Comparison of ENCODE assay signal across 8 mouse cellular contexts in the genomic region with DNA sequence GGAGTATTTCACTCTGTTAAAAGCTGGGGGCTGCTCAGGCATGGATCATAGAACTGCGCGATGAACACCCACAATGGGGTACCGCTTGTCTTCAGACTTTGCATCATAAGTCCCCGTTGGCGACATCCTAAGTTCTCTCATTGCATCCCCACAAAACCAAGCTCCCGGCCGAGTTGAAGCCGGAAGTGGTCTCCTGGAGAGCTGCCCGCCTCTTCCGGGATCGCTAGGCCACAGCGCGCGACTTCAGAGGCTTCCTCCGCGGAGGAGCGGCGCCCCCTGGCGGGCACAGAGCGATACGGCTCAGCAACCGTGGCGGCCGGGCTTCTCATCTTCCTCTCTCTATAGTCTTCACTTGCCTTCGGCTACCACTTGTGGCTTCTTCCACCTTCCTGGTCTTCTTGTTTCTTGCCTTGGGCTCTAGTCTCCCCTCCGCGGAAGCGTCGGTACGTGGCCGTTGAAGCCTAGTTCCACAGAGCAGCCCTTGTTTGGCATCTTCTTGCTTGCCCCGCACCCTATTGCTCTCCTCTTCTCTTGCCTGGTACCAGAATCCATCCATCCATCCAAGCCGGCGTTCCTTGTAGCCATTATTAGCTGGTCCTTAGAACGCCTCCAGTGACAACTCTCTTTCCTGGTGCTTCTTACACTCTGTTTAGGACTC. TPM values are rescaled to one million over a fixed set of nuclear protein-coding genes. Genes with fewer than 3 reads are reported as not detected.
DNase-seq lines count a peak whose midpoint lies in the region; ATAC-seq and TF ChIP-seq lines count a peak whose summit lies in the region.

No protein-coding gene starts in this region.

- peak; percentile 90 to 92 for DNase-seq in CD8-positive naive resting alpha-beta T cell, adult 2 months (ENCODE audit: low read depth in 2 of 2, low spot score in 2 of 2)
- peak; percentile 85 for DNase-seq in c-Kit-positive CD71-negative TER-119-negative erythroid progenitor cells, embryonic 14.5 days (ENCODE audit: low read depth)
- peak; percentile 97 for DNase-seq in forebrain, embryonic 11.5 days (ENCODE audit: low spot score)
- peak; percentile 90 to 96 for DNase-seq in kidney, postnatal 36 days
- peak; percentile 92 for DNase-seq in stomach, postnatal 0 days (ENCODE audit: low spot score)

- peak overlapping the region; percentile 43; the same call in 1 of the 2 replicates for H3K27ac ChIP-seq in forebrain, embryonic 11.5 days (ENCODE audit: low read depth, low read length)
- 0 out of 2 replicates have a peak overlapping the region, but pooled peaks have one; percentile 1 for H3K27ac ChIP-seq in heart, embryonic 16.5 days (ENCODE audit: low read length)
- no peak overlapping the region for H3K27ac ChIP-seq in liver, embryonic 16.5 days (ENCODE audit: low read length)
- no peak overlapping the region for H3K27ac ChIP-seq in neural tube, embryonic 12.5 days
- peak overlapping the region; percentile 49; the same call in 1 of the 2 replicates for H3K27ac ChIP-seq in stomach, postnatal 0 days (replicated peaks)

- H3K36me3 ChIP-seq in forebrain, embryonic 11.5 days (ENCODE audit: control insufficient read depth, insufficient read depth, low read length) = no peaks in the 10 kb centered on the region
- no peaks in the 10 kb centered on the region for H3K36me3 ChIP-seq in heart, embryonic 16.5 days (ENCODE audit: control insufficient read depth, insufficient read depth)
- no peaks in the 10 kb centered on the region for H3K36me3 ChIP-seq in liver, embryonic 16.5 days (ENCODE audit: control insufficient read depth, insufficient read depth)
- no peaks in the 10 kb centered on the region for H3K36me3 ChIP-seq in neural tube, embryonic 12.5 days
- H3K36me3 ChIP-seq in stomach, postnatal 0 days (ENCODE audit: control insufficient read depth, insufficient read depth, low read length) = no peaks in the 10 kb centered on the region

- 6% methylated on average over 35 of the region's 35 CpGs for WGBS in forebrain, embryonic 11.5 days
- WGBS in heart, embryonic 16.5 days = 3% methylated on average over 35 of the region's 35 CpGs
- 3% methylated on average over 35 of the region's 35 CpGs for WGBS in liver, embryonic 16.5 days (ENCODE audit: insufficient replicate concordance)
- WGBS in neural tube, embryonic 12.5 days = 6% methylated on average over 35 of the region's 35 CpGs
- 4% methylated on average over 35 of the region's 35 CpGs for WGBS in stomach, postnatal 0 days

- TF ChIP-seq CTCF in stomach, postnatal 0 days (IDR thresholded peaks at IDR 0.05; ENCODE audit: low read depth) = peak; percentile 99

- peak; percentile 79 for ATAC-seq in forebrain, embryonic 11.5 days (replicated peaks; ENCODE audit: low FRiP score)
- peak; percentile 77 for ATAC-seq in heart, embryonic 16.5 days (replicated peaks; ENCODE audit: extremely low read depth, insufficient read depth, low FRiP score)
- peak; percentile 85 for ATAC-seq in liver, embryonic 16.5 days (ENCODE audit: low read depth)
- peak; percentile 78 for ATAC-seq in neural tube, embryonic 12.5 days (ENCODE audit: low FRiP score, low read depth)
- ATAC-seq in stomach, postnatal 0 days (ENCODE audit: low FRiP score, low TSS enrichment) = peak; percentile 83

- H3K27me3 ChIP-seq in forebrain, embryonic 11.5 days (ENCODE audit: control insufficient read depth, insufficient read depth, low read length) = no peaks in the 10 kb centered on the region
- H3K27me3 ChIP-seq in heart, embryonic 16.5 days (ENCODE audit: control insufficient read depth, insufficient read depth, low read length) = no peaks in the 10 kb centered on the region
- peaks cover 4% of the 10 kb centered on the region; the same call in 1 of the 2 replicates for H3K27me3 ChIP-seq in liver, embryonic 16.5 days (ENCODE audit: control insufficient read depth, insufficient read depth, low read depth, low read length)
- no peaks in the 10 kb centered on the region for H3K27me3 ChIP-seq in neural tube, embryonic 12.5 days (replicated peaks)
- H3K27me3 ChIP-seq in stomach, postnatal 0 days (ENCODE audit: control insufficient read depth, insufficient read depth, low read length) = no peaks in the 10 kb centered on the region

- H3K9me3 ChIP-seq in forebrain, embryonic 11.5 days (ENCODE audit: control insufficient read depth, low read length) = no peaks in the 10 kb centered on the region
- H3K9me3 ChIP-seq in heart, embryonic 16.5 days (replicated peaks; ENCODE audit: control insufficient read depth, low read length) = no peaks in the 10 kb centered on the region
- H3K9me3 ChIP-seq in liver, embryonic 16.5 days (replicated peaks; ENCODE audit: control insufficient read depth, low read length) = no peaks in the 10 kb centered on the region
- H3K9me3 ChIP-seq in neural tube, embryonic 12.5 days = no peaks in the 10 kb centered on the region
- H3K9me3 ChIP-seq in stomach, postnatal 0 days (ENCODE audit: control insufficient read depth, low read length) = no peaks in the 10 kb centered on the region

- peak overlapping the region; percentile 29 for H3K4me3 ChIP-seq in forebrain, embryonic 11.5 days (ENCODE audit: low read depth, low read length)
- H3K4me3 ChIP-seq in heart, embryonic 16.5 days (ENCODE audit: low read length) = peak overlapping the region; percentile 50
- peak overlapping the region; percentile 63 for H3K4me3 ChIP-seq in liver, embryonic 16.5 days (ENCODE audit: low read depth, low read length)
- peak overlapping the region; percentile 27 for H3K4me3 ChIP-seq in neural tube, embryonic 12.5 days
- peak overlapping the region; percentile 29 for H3K4me3 ChIP-seq in stomach, postnatal 0 days (ENCODE audit: low read depth, low read length)

- H3K9ac ChIP-seq in forebrain, embryonic 11.5 days (ENCODE audit: low read length) = peak overlapping the region; percentile 63
- H3K9ac ChIP-seq in heart, embryonic 16.5 days (ENCODE audit: low read length) = peak overlapping the region; percentile 66
- H3K9ac ChIP-seq in liver, embryonic 16.5 days (ENCODE audit: low read depth, low read length) = peak overlapping the region; percentile 68
- H3K9ac ChIP-seq in neural tube, embryonic 12.5 days = peak overlapping the region; percentile 23; the same call in 1 of the 2 replicates
- H3K9ac ChIP-seq in stomach, postnatal 0 days (ENCODE audit: low read length) = peak overlapping the region; percentile 66

- H3K4me1 ChIP-seq in forebrain, embryonic 11.5 days (replicated peaks; ENCODE audit: control insufficient read depth, insufficient read depth, low read length) = peaks cover 17% of the 10 kb centered on the region
- H3K4me1 ChIP-seq in heart, embryonic 16.5 days (ENCODE audit: control insufficient read depth, insufficient read depth, low read length) = peaks cover 10% of the 10 kb centered on the region
- H3K4me1 ChIP-seq in liver, embryonic 16.5 days (ENCODE audit: control insufficient read depth, low read depth, low read length) = peaks cover 17% of the 10 kb centered on the region
- peaks cover 9% of the 10 kb centered on the region; the same call in 1 of the 2 replicates for H3K4me1 ChIP-seq in neural tube, embryonic 12.5 days
- no peaks in the 10 kb centered on the region for H3K4me1 ChIP-seq in stomach, postnatal 0 days (replicated peaks; ENCODE audit: control insufficient read depth, insufficient read depth)

- H3K4me2 ChIP-seq in forebrain, embryonic 11.5 days (ENCODE audit: low read depth, low read length, severe bottlenecking) = peak overlapping the region; percentile 58
- peak overlapping the region; percentile 67 for H3K4me2 ChIP-seq in heart, embryonic 16.5 days (ENCODE audit: low read depth, low read length)
- H3K4me2 ChIP-seq in liver, embryonic 16.5 days (ENCODE audit: low read depth, low read length) = peak overlapping the region; percentile 77
- peak overlapping the region; percentile 62 for H3K4me2 ChIP-seq in neural tube, embryonic 12.5 days (replicated peaks)
- peak overlapping the region; percentile 59 for H3K4me2 ChIP-seq in stomach, postnatal 0 days (replicated peaks; ENCODE audit: low read depth)

- TF ChIP-seq EP300 in stomach, postnatal 0 days (optimal IDR thresholded peaks at IDR 0.05) = no peak

RNA-seq across cellular contexts. Expression of gene Gnai2, which starts 9.5 kb away (rescaled TPM):
- 527 and 580 TPM in 2 replicates for polyA plus RNA-seq in forebrain, embryonic 11.5 days (2014; fragmentation: Nextera tagmentation; extraction: Ambion mirVana)
- 419 and 458 TPM in 2 replicates for polyA plus RNA-seq in heart, embryonic 16.5 days (2015; fragmentation: Nextera tagmentation; extraction: Ambion mirVana)
- polyA plus RNA-seq in liver, embryonic 16.5 days (2015; fragmentation: Nextera tagmentation; extraction: Ambion mirVana) = 144 and 153 TPM in 2 replicates
- polyA plus RNA-seq in neural tube, embryonic 12.5 days (2016; fragmentation: Nextera tagmentation; extraction: Ambion mirVana) = 465 and 488 TPM in 2 replicates
- 189 and 195 TPM in 2 replicates for polyA plus RNA-seq in stomach, postnatal 0 days (2015; fragmentation: Nextera tagmentation; extraction: Ambion mirVana)

RNA-seq across cellular contexts. Expression of gene Slc38a3, which starts 24.7 kb away (rescaled TPM):
- 6.7 TPM in 2 replicates for polyA plus RNA-seq in forebrain, embryonic 11.5 days (2014; fragmentation: Nextera tagmentation; extraction: Ambion mirVana)
- polyA plus RNA-seq in heart, embryonic 16.5 days (2015; fragmentation: Nextera tagmentation; extraction: Ambion mirVana) = 3.3 and 3.9 TPM in 2 replicates
- 60.1 and 75.2 TPM in 2 replicates for polyA plus RNA-seq in liver, embryonic 16.5 days (2015; fragmentation: Nextera tagmentation; extraction: Ambion mirVana)
- 12.8 and 14.1 TPM in 2 replicates for polyA plus RNA-seq in neural tube, embryonic 12.5 days (2016; fragmentation: Nextera tagmentation; extraction: Ambion mirVana)
- 0.95 and 1.1 TPM in 2 replicates for polyA plus RNA-seq in stomach, postnatal 0 days (2015; fragmentation: Nextera tagmentation; extraction: Ambion mirVana)

RNA-seq across cellular contexts. Expression of gene Gnat1, which starts 34.9 kb away (rescaled TPM):
- 1.6 and 2.6 TPM in 2 replicates for polyA plus RNA-seq in forebrain, embryonic 11.5 days (2014; fragmentation: Nextera tagmentation; extraction: Ambion mirVana)
- polyA plus RNA-seq in heart, embryonic 16.5 days (2015; fragmentation: Nextera tagmentation; extraction: Ambion mirVana) = 0.39 TPM in 2 replicates
- 1.1 and 1.3 TPM in 2 replicates for polyA plus RNA-seq in liver, embryonic 16.5 days (2015; fragmentation: Nextera tagmentation; extraction: Ambion mirVana)
- 1.3 and 2.3 TPM in 2 replicates for polyA plus RNA-seq in neural tube, embryonic 12.5 days (2016; fragmentation: Nextera tagmentation; extraction: Ambion mirVana)
- polyA plus RNA-seq in stomach, postnatal 0 days (2015; fragmentation: Nextera tagmentation; extraction: Ambion mirVana) = 2.1 and 2.9 TPM in 2 replicates

RNA-seq across cellular contexts. Expression of gene Sema3b, which starts 35.6 kb away (rescaled TPM):
- 1.7 TPM in 2 replicates for polyA plus RNA-seq in forebrain, embryonic 11.5 days (2014; fragmentation: Nextera tagmentation; extraction: Ambion mirVana)
- 11.0 and 12.0 TPM in 2 replicates for polyA plus RNA-seq in heart, embryonic 16.5 days (2015; fragmentation: Nextera tagmentation; extraction: Ambion mirVana)
- 0.33 and 1.4 TPM in 2 replicates for polyA plus RNA-seq in liver, embryonic 16.5 days (2015; fragmentation: Nextera tagmentation; extraction: Ambion mirVana)
- polyA plus RNA-seq in neural tube, embryonic 12.5 days (2016; fragmentation: Nextera tagmentation; extraction: Ambion mirVana) = 4.7 and 4.8 TPM in 2 replicates
- polyA plus RNA-seq in stomach, postnatal 0 days (2015; fragmentation: Nextera tagmentation; extraction: Ambion mirVana) = 16.3 and 19.1 TPM in 2 replicates

RNA-seq across cellular contexts. Expression of gene Ifrd2, which starts 57.2 kb away (rescaled TPM):
- 35.0 and 37.2 TPM in 2 replicates for polyA plus RNA-seq in forebrain, embryonic 11.5 days (2014; fragmentation: Nextera tagmentation; extraction: Ambion mirVana)
- 45.7 and 46.5 TPM in 2 replicates for polyA plus RNA-seq in heart, embryonic 16.5 days (2015; fragmentation: Nextera tagmentation; extraction: Ambion mirVana)
- 145 and 166 TPM in 2 replicates for polyA plus RNA-seq in liver, embryonic 16.5 days (2015; fragmentation: Nextera tagmentation; extraction: Ambion mirVana)
- 20.6 and 23.3 TPM in 2 replicates for polyA plus RNA-seq in neural tube, embryonic 12.5 days (2016; fragmentation: Nextera tagmentation; extraction: Ambion mirVana)
- polyA plus RNA-seq in stomach, postnatal 0 days (2015; fragmentation: Nextera tagmentation; extraction: Ambion mirVana) = 35.5 and 42.7 TPM in 2 replicates

Comparison
In these comparisons a context has a peak if more than half of its experiments do, and no peak if none do; other contexts are left out.
1. H3K27ac ChIP-seq: peak in forebrain, embryonic 11.5 days (single experiment), heart, embryonic 16.5 days (single experiment) and stomach, postnatal 0 days (single experiment); none in liver, embryonic 16.5 days (single experiment) and neural tube, embryonic 12.5 days (single experiment).
2. Peak in every context shown above with its lines, with median percentiles within 50 percentile points of each other: DNase-seq, ATAC-seq, H3K4me2 ChIP-seq, H3K4me3 ChIP-seq and H3K9ac ChIP-seq.